Mouse (Mus musculus) hindbrain, embryonic 11.5 days (tissue): ENCODE measurements around the gene Fam120a. TPM values are rescaled to one million over a fixed set of nuclear protein-coding genes. Genes with fewer than 3 reads are reported as not detected.

Source experiments
- polyA plus RNA-seq: library from polyadenylated mRNA; unstranded; fragments of >200 nt; fragmentation: Nextera tagmentation; extraction: Ambion mirVana; gene quantifications from 2 replicates; pipeline ENCODE4 v1.2.1, GENCODE M21; 2014

Fam120a gene
- polyA plus RNA-seq, 1 experiment from 2014 or later = 24.9 TPM

Other genes with a start within 250 kb of the Fam120a start
- 10.0 and 13.2 TPM in 2 replicates for gene Phf2, start 96.9 kb downstream of the Fam120a start, polyA plus RNA-seq
- 8.5 and 11.0 TPM in 2 replicates for gene Wnk2, start 180.0 kb upstream of the Fam120a start, polyA plus RNA-seq
- gene Ninj1, start 219.5 kb upstream of the Fam120a start, polyA plus RNA-seq = 20.6 and 21.5 TPM in 2 replicates
- 20.3 and 27.4 TPM in 2 replicates for gene Card19, start 248.0 kb upstream of the Fam120a start, polyA plus RNA-seq